Mouse (Mus musculus) ES-Bruce4 (cell line): ENCODE measurements around the gene Cacna2d2. TPM values are rescaled to one million over a fixed set of nuclear protein-coding genes. Genes with fewer than 3 reads are reported as not detected.
A peak's percentile ranks its signal among the peaks of the same experiment; 100 is the strongest.

Source experiments
- H3K27ac ChIP-seq: 2 replicates; pipeline ENCODE4 v1.5.1; 2012; ENCODE audit warnings: low read length, inconsistent platforms; ENCODE audit not compliant: insufficient read depth
- H3K27me3 ChIP-seq: 2 replicates; pipeline ENCODE4 v1.6.1; 2012; ENCODE audit warnings: mild to moderate bottlenecking, low read length, inconsistent platforms; ENCODE audit not compliant: control insufficient read depth, poor library complexity, insufficient read depth, severe bottlenecking
- H3K36me3 ChIP-seq: 2 replicates; pipeline ENCODE4 v1.6.1; 2012; ENCODE audit warnings: inconsistent platforms, mild to moderate bottlenecking, low read length, moderate library complexity; ENCODE audit not compliant: control insufficient read depth, poor library complexity, insufficient read depth, severe bottlenecking
- H3K4me1 ChIP-seq: one replicate; pipeline ENCODE4 v1.8.1; 2011; ENCODE audit warnings: low read length; ENCODE audit not compliant: control insufficient read depth, insufficient read depth
- H3K4me3 ChIP-seq: 2 replicates; pipeline ENCODE4 v1.5.1; 2011; ENCODE audit warnings: low read depth, mild to moderate bottlenecking, low read length
- H3K9ac ChIP-seq: 2 replicates; pipeline ENCODE4 v1.6.1; 2012; ENCODE audit warnings: low read depth, mild to moderate bottlenecking, inconsistent platforms; ENCODE audit not compliant: poor library complexity, severe bottlenecking
- H3K9me3 ChIP-seq: replicated peaks from 2 replicates; pipeline ENCODE4 v1.6.1; 2012; ENCODE audit warnings: mild to moderate bottlenecking, low read length, inconsistent platforms; ENCODE audit not compliant: control insufficient read depth, poor library complexity, insufficient read depth, severe bottlenecking
- CTCF ChIP-seq: IDR thresholded peaks from one replicate; pipeline ENCODE4 v1.8.1; 2011; ENCODE audit warnings: low read depth, low read length
- EP300 ChIP-seq: IDR thresholded peaks from 2 replicates; pipeline ENCODE4 v1.6.1; 2011; ENCODE audit warnings: low read depth, low read length; ENCODE audit not compliant: insufficient read depth
- POLR2A ChIP-seq: IDR thresholded peaks from one replicate; pipeline ENCODE4 v1.8.1; 2011; ENCODE audit warnings: low read length; ENCODE audit not compliant: insufficient read depth
- polyA plus RNA-seq: library from polyadenylated mRNA; stranded (reverse); fragments of >200 nt; gene quantifications from 2 replicates; pipeline ENCODE4 v1.2.4, GENCODE M21; 2011; ENCODE audit warnings: low read depth; ENCODE audit not compliant: missing spikeins, insufficient read depth, insufficient read length

The Cacna2d2 gene
- polyA plus RNA-seq, 1 experiment, result 3.2 TPM

- H3K27me3 ChIP-seq, result no peaks in the 10 kb centered on the region
- TF ChIP-seq CTCF (no peak), EP300 (no peak), POLR2A (no peak)
- H3K27ac ChIP-seq, result no peak overlapping the region
- H3K4me3 ChIP-seq, result no peak overlapping the region
- H3K9me3 ChIP-seq, result no peaks in the 10 kb centered on the region
- no peaks in the 10 kb centered on the region for H3K36me3 ChIP-seq
- H3K4me1 ChIP-seq, result no peaks in the 10 kb centered on the region
- no peak overlapping the region for H3K9ac ChIP-seq
These were observed 3.0 kb upstream of the Cacna2d2 start for GRCm38 (mm10) chr9:107396397-107396796.

GRCm38 (mm10) chr9:107398968-107399367, 444 bp upstream of the Cacna2d2 start:
- Histone ChIP-seq H3K27ac (no peak overlapping the region), H3K27me3 (no peaks in the 10 kb centered on the region), H3K9me3 (no peaks in the 10 kb centered on the region), H3K36me3 (no peaks in the 10 kb centered on the region), H3K4me1 (no peaks in the 10 kb centered on the region), H3K4me3 (no peak overlapping the region), H3K9ac (peak overlapping the region; percentile 78)
- TF ChIP-seq CTCF, result no peak
- TF ChIP-seq EP300, result no peak
- no peak for TF ChIP-seq POLR2A

GRCm38 (mm10) chr9:107400060-107400511, 674 bp downstream of the Cacna2d2 start:
- no peaks in the 10 kb centered on the region for H3K4me1 ChIP-seq
- no peaks in the 10 kb centered on the region for H3K9me3 ChIP-seq
- no peak overlapping the region for H3K27ac ChIP-seq
- H3K27me3 ChIP-seq, result no peaks in the 10 kb centered on the region
- no peaks in the 10 kb centered on the region for H3K36me3 ChIP-seq
- peak overlapping the region; percentile 76 for H3K4me3 ChIP-seq
- TF ChIP-seq POLR2A (no peak), CTCF (no peak), EP300 (no peak)
- H3K9ac ChIP-seq, result peak overlapping the region; percentile 78

- peak overlapping the region; percentile 78 for H3K9ac ChIP-seq
- no peak for TF ChIP-seq EP300
- no peak for TF ChIP-seq CTCF
- TF ChIP-seq POLR2A, result no peak
- H3K4me3 ChIP-seq, result peak overlapping the region; percentile 76
- no peaks in the 10 kb centered on the region for H3K4me1 ChIP-seq
- no peaks in the 10 kb centered on the region for H3K9me3 ChIP-seq
- H3K36me3 ChIP-seq, result no peaks in the 10 kb centered on the region
- no peaks in the 10 kb centered on the region for H3K27me3 ChIP-seq
- H3K27ac ChIP-seq, result no peak overlapping the region
These were observed 1.4 kb downstream of the Cacna2d2 start for GRCm38 (mm10) chr9:107400666-107401285.

GRCm38 (mm10) chr9:107403116-107403515, 3.7 kb downstream of the Cacna2d2 start:
- no peaks in the 10 kb centered on the region for H3K27me3 ChIP-seq
- no peak overlapping the region for H3K27ac ChIP-seq
- no peak for TF ChIP-seq POLR2A
- no peak for TF ChIP-seq EP300
- no peak for TF ChIP-seq CTCF
- H3K4me1 ChIP-seq, result no peaks in the 10 kb centered on the region
- H3K36me3 ChIP-seq, result no peaks in the 10 kb centered on the region
- no peak overlapping the region for H3K9ac ChIP-seq
- H3K9me3 ChIP-seq, result no peaks in the 10 kb centered on the region
- H3K4me3 ChIP-seq, result no peak overlapping the region

GRCm38 (mm10) chr9:107409449-107409848, 10.0 kb downstream of the Cacna2d2 start:
- H3K27me3 ChIP-seq, result no peaks in the 10 kb centered on the region
- H3K4me3 ChIP-seq, result no peak overlapping the region
- no peaks in the 10 kb centered on the region for H3K4me1 ChIP-seq
- no peaks in the 10 kb centered on the region for H3K36me3 ChIP-seq
- H3K27ac ChIP-seq, result no peak overlapping the region
- no peaks in the 10 kb centered on the region for H3K9me3 ChIP-seq
- TF ChIP-seq POLR2A (no peak), EP300 (no peak), CTCF (no peak)
- no peak overlapping the region for H3K9ac ChIP-seq
